Mouse (Mus musculus) adrenal gland, adult 8-10 months (tissue): ENCODE data around the gene 6430628N08Rik. TPM values are rescaled to one million over a fixed set of nuclear protein-coding genes. Genes with fewer than 3 reads are reported as not detected.

Source experiments
- DNase-seq: peaks from one replicate; pipeline ENCODE4 v3.0.0; 2022
- total RNA-seq, 4 experiments: library from RNA; stranded (reverse); gene quantifications; 2 replicates each; pipeline ENCODE4 v1.2.4; 2022

The 6430628N08Rik gene
- not detected for total RNA-seq

GRCm38 (mm10) chr4:115890553-115890952 is at the start of gene 6430628N08Rik:
6430628N08Rik (plus strand) TSS chr4:115890665.
- no peak for DNase-seq

GRCm38 (mm10) chr4:115840842-115841241 is 49.6 kb upstream of the 6430628N08Rik start:
- DNase-seq = no peak

GRCm38 (mm10) chr4:115846656-115847055 is 43.8 kb upstream of the 6430628N08Rik start:
- no peak for DNase-seq

- DNase-seq = no peak
Observed at GRCm38 (mm10) chr4:115847377-115847776, 43.1 kb upstream of the 6430628N08Rik start.

GRCm38 (mm10) chr4:115848083-115848482 is 42.4 kb upstream of the 6430628N08Rik start:
- DNase-seq = no peak

- no peak for DNase-seq
Observed at GRCm38 (mm10) chr4:115848990-115849677, 41.3 kb upstream of the 6430628N08Rik start.

- DNase-seq = no peak
Observed at GRCm38 (mm10) chr4:115850111-115850510, 40.4 kb upstream of the 6430628N08Rik start.

GRCm38 (mm10) chr4:115850631-115851030 is 39.8 kb upstream of the 6430628N08Rik start:
- no peak for DNase-seq

GRCm38 (mm10) chr4:115851569-115851968 is 38.9 kb upstream of the 6430628N08Rik start:
- no peak for DNase-seq

- DNase-seq = no peak
Observed at GRCm38 (mm10) chr4:115855100-115855499, 35.4 kb upstream of the 6430628N08Rik start.

GRCm38 (mm10) chr4:115855609-115856008 is 34.9 kb upstream of the 6430628N08Rik start:
- no peak for DNase-seq

- no peak for DNase-seq
Observed at GRCm38 (mm10) chr4:115856282-115856681, 34.2 kb upstream of the 6430628N08Rik start.

- DNase-seq = no peak
Observed at GRCm38 (mm10) chr4:115857293-115857883, 33.1 kb upstream of the 6430628N08Rik start.

- no peak for DNase-seq
Observed at GRCm38 (mm10) chr4:115863352-115863751, 27.1 kb upstream of the 6430628N08Rik start.

GRCm38 (mm10) chr4:115863880-115864279 is 26.6 kb upstream of the 6430628N08Rik start:
- no peak for DNase-seq

- DNase-seq = no peak
Observed at GRCm38 (mm10) chr4:115869512-115870210, 20.8 kb upstream of the 6430628N08Rik start.

- no peak for DNase-seq
Observed at GRCm38 (mm10) chr4:115873231-115873630, 17.2 kb upstream of the 6430628N08Rik start.

- no peak for DNase-seq
Observed at GRCm38 (mm10) chr4:115878216-115878678, 12.2 kb upstream of the 6430628N08Rik start.

- no peak for DNase-seq
Observed at GRCm38 (mm10) chr4:115878828-115879227, 11.6 kb upstream of the 6430628N08Rik start.

GRCm38 (mm10) chr4:115881183-115881582 is 9.3 kb upstream of the 6430628N08Rik start:
- DNase-seq = no peak

GRCm38 (mm10) chr4:115882195-115882594 is 8.3 kb upstream of the 6430628N08Rik start:
- no peak for DNase-seq

GRCm38 (mm10) chr4:115884022-115884421 is 6.4 kb upstream of the 6430628N08Rik start, which contains the start of gene Kncn:
Kncn (plus strand) TSS chr4:115884400.
- DNase-seq = no peak

GRCm38 (mm10) chr4:115885846-115886245 is 4.6 kb upstream of the 6430628N08Rik start:
- no peak for DNase-seq
